Mouse (Mus musculus): ENCODE measurements around the gene Nr1i3.

DNA sequence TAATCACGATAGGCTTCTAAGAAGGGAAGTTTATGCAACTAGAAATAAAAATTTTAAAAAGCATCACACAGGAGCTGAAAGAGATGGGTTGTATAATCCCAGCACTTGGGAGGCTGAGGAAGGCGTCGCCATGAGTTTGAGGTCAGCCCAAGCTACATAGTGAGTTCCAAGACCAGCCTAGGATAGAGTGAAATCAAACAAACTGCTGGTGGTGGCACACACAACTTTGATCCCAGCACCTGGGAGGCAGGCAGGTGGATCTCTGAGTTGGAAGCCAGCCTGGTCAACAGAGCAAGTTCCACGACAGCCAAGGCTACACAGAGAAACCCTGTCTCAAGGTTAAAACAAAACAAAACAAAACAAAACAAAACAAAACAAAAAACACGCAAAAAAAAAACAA lies 18.6 kb downstream of the Nr1i3 start:
- TF ChIP-seq CTCF (IDR thresholded peaks at IDR 0.05; ENCODE audit: extremely low read depth, insufficient read depth, insufficient read length, insufficient replicate concordance) = no peak
- TF ChIP-seq POLR2A (IDR thresholded peaks at IDR 0.05; ENCODE audit: low read depth, low read length) = no peak
